Mouse (Mus musculus) embryonic facial prominence, embryonic 14.5 days (tissue): Measurements from ENCODE around the gene Zscan4b. TPM values are rescaled to one million over a fixed set of nuclear protein-coding genes. Genes with fewer than 3 reads are reported as not detected.
"Not testable (repeated sequence)": the region's sequence is repeated elsewhere in the genome, so short reads cannot be mapped to it uniquely, and the experiment has no call there.

ENCODE experiments used
- ATAC-seq: fragments of 200-750 bp; cut with Nextera tagmentation; 2 replicates; pipeline ENCODE4 v1.8.0; 2017; ENCODE audit warnings: low read depth, moderate number of reproducible peaks, moderate TSS enrichment
- DNase-seq: peaks from one replicate; pipeline ENCODE4 v3.0.0-alpha.2; 2015; ENCODE audit warnings: low spot score
- H3K27ac ChIP-seq: fragments of 300-500 bp; sonication (generic); replicated peaks from 2 replicates; pipeline ENCODE4 v1.5.1; 2014; ENCODE audit warnings: low read depth, mild to moderate bottlenecking, low read length, moderate library complexity
- H3K27me3 ChIP-seq: fragments of 300-500 bp; sonication (generic); replicated peaks from 2 replicates; pipeline ENCODE4 v1.6.1; 2014; ENCODE audit warnings: low read length; ENCODE audit not compliant: control insufficient read depth, insufficient read depth
- H3K36me3 ChIP-seq: fragments of 300-500 bp; sonication (generic); 2 replicates; pipeline ENCODE4 v1.6.1; 2014; ENCODE audit warnings: low read length, mixed read lengths; ENCODE audit not compliant: control insufficient read depth, insufficient read depth
- H3K4me1 ChIP-seq: fragments of 300-500 bp; sonication (generic); 2 replicates; pipeline ENCODE4 v1.6.1; 2014; ENCODE audit warnings: antibody characterized with exemption, low read length; ENCODE audit not compliant: control insufficient read depth, insufficient read depth
- H3K4me2 ChIP-seq: fragments of 300-500 bp; sonication (generic); 2 replicates; pipeline ENCODE4 v1.6.1; 2014; ENCODE audit warnings: low read depth, mild to moderate bottlenecking, low read length, moderate library complexity, mixed read lengths
- H3K4me3 ChIP-seq: fragments of 300-500 bp; sonication (generic); 2 replicates; pipeline ENCODE4 v1.5.1; 2014; ENCODE audit warnings: low read depth, mild to moderate bottlenecking, low read length
- H3K9ac ChIP-seq: fragments of 300-500 bp; sonication (generic); 2 replicates; pipeline ENCODE4 v1.6.1; 2014; ENCODE audit warnings: low read depth, mild to moderate bottlenecking, low read length, moderate library complexity, mixed read lengths
- H3K9me3 ChIP-seq: fragments of 300-500 bp; sonication (generic); 2 replicates; pipeline ENCODE4 v1.6.1; 2016; ENCODE audit warnings: low read length; ENCODE audit not compliant: control insufficient read depth
- WGBS: fragments of 180-500 bp; shearing (Covaris S2); extraction: QIAGEN DNeasy Blood & Tissue Kit; methylation state at CpG from one replicate; pipeline ENCODE4 v1.1.7; 2014; 5-methylcytosine and 5-hydroxymethylcytosine counted together
- polyA plus RNA-seq: library from polyadenylated mRNA; unstranded; fragments of >200 nt; fragmentation: Nextera tagmentation; extraction: Ambion mirVana; gene quantifications from 2 replicates; pipeline ENCODE4 v1.2.1, GENCODE M21; 2014

Zscan4b gene
- not detected in 2 replicates for polyA plus RNA-seq

DNA sequence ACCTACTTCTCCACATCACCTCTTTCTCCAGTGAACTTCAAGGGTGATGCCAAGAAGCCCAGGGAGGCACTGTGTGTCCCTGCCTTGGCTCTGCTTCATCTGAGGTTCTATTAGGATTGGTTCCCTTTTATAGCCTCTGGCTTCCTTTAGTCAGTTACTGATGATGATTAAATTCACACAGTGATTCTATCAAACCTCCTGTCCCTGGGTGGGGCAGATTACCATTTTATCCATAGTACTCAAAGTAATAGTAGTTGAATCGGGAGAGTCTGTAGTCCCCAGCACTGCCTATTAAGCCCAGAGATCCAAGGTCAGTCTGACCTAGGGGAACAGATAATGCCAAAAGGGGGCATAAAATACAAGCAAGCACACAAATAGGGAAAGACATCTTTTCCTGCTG, at the start of gene Zscan4b:
Gene Zscan4b (minus strand): TSS at position 101 of the 400 bp plus-strand sequence.
- DNase-seq, H3K9ac ChIP-seq, ATAC-seq, H3K9me3 ChIP-seq, H3K4me3 ChIP-seq, H3K36me3 ChIP-seq, H3K27me3 ChIP-seq, H3K4me1 ChIP-seq, H3K27ac ChIP-seq, H3K4me2 ChIP-seq: not testable (repeated sequence)
- 89% methylated on average over 1 of the region's 1 CpGs for WGBS

Other genes with a start within 250 kb of the Zscan4b start
- gene Nlrp4b, start 217.3 kb downstream of the Zscan4b start, polyA plus RNA-seq = not detected in 2 replicates
- gene Vmn1r71, start 150.7 kb downstream of the Zscan4b start, polyA plus RNA-seq = 0.06 TPM in 1 of 2 replicates, not detected in the other
- not detected in 2 replicates for gene Zscan4c, start 100.7 kb upstream of the Zscan4b start, polyA plus RNA-seq
- not detected in 2 replicates for gene Zscan4-ps1, start 164.6 kb upstream of the Zscan4b start, polyA plus RNA-seq